20 mouse cellular contexts compared by ENCODE assay signal in the genomic region with DNA sequence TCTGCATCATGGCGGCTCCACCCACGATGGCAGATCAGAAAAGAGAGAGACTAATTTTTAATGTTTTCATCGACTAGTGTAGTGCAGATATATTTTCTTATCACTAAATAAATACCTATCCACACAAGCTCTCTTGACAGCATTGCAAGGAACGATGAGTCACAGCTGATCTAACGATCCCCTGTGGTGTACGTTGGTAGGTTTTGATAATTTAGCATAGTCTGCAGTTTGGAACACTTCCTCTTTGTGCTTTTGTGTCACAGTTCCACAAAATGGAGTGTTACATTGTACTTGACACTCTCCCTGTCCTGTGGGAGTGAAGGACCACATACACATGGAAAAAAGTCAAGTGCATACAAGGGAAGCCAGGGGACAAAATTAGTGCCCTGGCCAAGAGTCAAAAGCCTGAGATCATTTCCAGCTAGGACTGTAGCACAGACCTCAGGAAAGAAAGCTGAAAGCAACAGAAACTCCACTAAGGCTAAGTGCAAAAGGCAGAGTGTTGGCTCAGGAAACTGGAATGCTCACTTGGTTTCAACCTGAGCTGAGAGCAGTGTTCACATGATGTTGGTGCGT.
DNase-seq lines count a peak whose midpoint lies in the region; ATAC-seq and TF ChIP-seq lines count a peak whose summit lies in the region.
"Had no signal": no experiment of that assay in that cellular context is flagged by ENCODE, and none has a peak within 500 bp of the region (broad histone marks: within the 10 kb centered on the region; RNA-seq: fewer than 3 reads in every experiment).

No protein-coding gene starts in this region.

- no peak overlapping the region for H3K27ac ChIP-seq in limb, embryonic 14.5 days (replicated peaks; ENCODE audit: low read depth, low read length)
- no peak overlapping the region for H3K27ac ChIP-seq in limb, embryonic 10.5 days
- H3K27ac ChIP-seq: forebrain, embryonic 12.5 days; kidney, postnatal 0 days; limb, embryonic 13.5 days; midbrain, embryonic 10.5 days; neural tube, embryonic 12.5 days; stomach, postnatal 0 days had no signal

- H3K4me3 ChIP-seq in limb, embryonic 14.5 days (replicated peaks; ENCODE audit: low read length) = no peak overlapping the region
- no peak overlapping the region for H3K4me3 ChIP-seq in limb, embryonic 10.5 days
- H3K4me3 ChIP-seq: forebrain, embryonic 12.5 days; limb, embryonic 13.5 days; midbrain, embryonic 10.5 days; neural tube, embryonic 12.5 days had no signal

- 89% methylated on average over 7 of the region's 7 CpGs for WGBS in limb, embryonic 14.5 days
- WGBS in limb, embryonic 10.5 days = 91% methylated on average over 7 of the region's 7 CpGs

- H3K4me2 ChIP-seq in limb, embryonic 14.5 days (replicated peaks; ENCODE audit: low read depth, low read length, severe bottlenecking) = no peak overlapping the region
- H3K4me2 ChIP-seq: forebrain, embryonic 12.5 days; limb, embryonic 13.5 days; neural tube, embryonic 12.5 days had no signal

- H3K9ac ChIP-seq in limb, embryonic 14.5 days (ENCODE audit: low read depth, low read length, severe bottlenecking) = no peak overlapping the region
- H3K9ac ChIP-seq: forebrain, embryonic 12.5 days; limb, embryonic 13.5 days; neural tube, embryonic 12.5 days had no signal

- no peaks in the 10 kb centered on the region for H3K9me3 ChIP-seq in limb, embryonic 14.5 days (ENCODE audit: control insufficient read depth, low read length)
- no peaks in the 10 kb centered on the region for H3K9me3 ChIP-seq in limb, embryonic 10.5 days (replicated peaks)
- H3K9me3 ChIP-seq: forebrain, embryonic 12.5 days; limb, embryonic 13.5 days; midbrain, embryonic 10.5 days; neural tube, embryonic 12.5 days had no signal

- peak; percentile 42 for DNase-seq in limb, embryonic 14.5 days (ENCODE audit: low spot score)
- DNase-seq in limb, embryonic 10.5 days (ENCODE audit: low spot score) = no peak
- DNase-seq in adipocyte (ENCODE audit: low spot score) (peak; percentile 87), liver (no peak)
- no peak for DNase-seq in kidney, postnatal 25 days
- DNase-seq: cerebellum, postnatal 14 days; gastrocnemius, postnatal 14 days; right cerebral cortex, postnatal 14 days had no signal

- H3K4me1 ChIP-seq in limb, embryonic 14.5 days (ENCODE audit: control insufficient read depth, insufficient read depth, low read length) = no peaks in the 10 kb centered on the region
- H3K4me1 ChIP-seq in limb, embryonic 10.5 days = no peaks in the 10 kb centered on the region
- H3K4me1 ChIP-seq: forebrain, embryonic 12.5 days; limb, embryonic 13.5 days; midbrain, embryonic 10.5 days; neural tube, embryonic 12.5 days had no signal

- no peak for TF ChIP-seq POLR2A in limb, embryonic 14.5 days (IDR thresholded peaks at IDR 0.05; ENCODE audit: borderline replicate concordance, extremely low read depth, insufficient read depth, insufficient read length)

- ATAC-seq in limb, embryonic 14.5 days (ENCODE audit: low FRiP score, low read depth) = no peak
- ATAC-seq in granulocyte monocyte progenitor cell, adult 5-6 weeks (replicated peaks; ENCODE audit: poor library complexity, severe bottlenecking) = peak; percentile 87
- ATAC-seq in megakaryocyte, adult 5-6 weeks (ENCODE audit: poor library complexity, severe bottlenecking) = peak; percentile 70
- ATAC-seq: CD4-positive, CD25-positive, alpha-beta regulatory T cell, adult 4 months; hindbrain, embryonic 16.5 days; intestine, postnatal 0 days had no signal

- H3K36me3 ChIP-seq in limb, embryonic 14.5 days (ENCODE audit: control insufficient read depth, insufficient read depth, low read length) = no peaks in the 10 kb centered on the region
- H3K36me3 ChIP-seq in limb, embryonic 10.5 days = no peaks in the 10 kb centered on the region
- H3K36me3 ChIP-seq: forebrain, embryonic 12.5 days; G1E; limb, embryonic 13.5 days; midbrain, embryonic 10.5 days; neural tube, embryonic 12.5 days had no signal

- H3K27me3 ChIP-seq in limb, embryonic 14.5 days (ENCODE audit: control insufficient read depth, insufficient read depth, low read length) = no peaks in the 10 kb centered on the region
- no peaks in the 10 kb centered on the region for H3K27me3 ChIP-seq in limb, embryonic 10.5 days (ENCODE audit: low read depth, poor library complexity, severe bottlenecking)
- H3K27me3 ChIP-seq: forebrain, embryonic 12.5 days; limb, embryonic 13.5 days; neural tube, embryonic 12.5 days had no signal

Comparison
In these comparisons a context has a peak if more than half of its experiments do, and no peak if none do; other contexts are left out.
1. DNase-seq: peak in limb, embryonic 14.5 days (single experiment) and adipocyte (single experiment); none in limb, embryonic 10.5 days (single experiment), kidney, postnatal 25 days (0 of 2) and liver (single experiment).